Mouse (Mus musculus) adrenal gland, postnatal 10 days (tissue): ENCODE data around the gene Bri3. TPM values are rescaled to one million over a fixed set of nuclear protein-coding genes. Genes with fewer than 3 reads are reported as not detected.

ENCODE experiments used
- DNase-seq: peaks from one replicate; pipeline ENCODE4 v3.0.0; 2021; ENCODE audit warnings: mixed read lengths
- total RNA-seq, 2 experiments: library from RNA; stranded (reverse); gene quantifications; 2 replicates each; pipeline ENCODE4 v1.2.3; 2021

Gene Bri3
- total RNA-seq, 2 experiments from 2014 or later, result 116 to 124 TPM

GRCm38 (mm10) chr5:144431481-144431880 lies 187.2 kb downstream of the Bri3 start:
- no peak for DNase-seq

- DNase-seq, result peak; percentile 53
These were observed 195.2 kb downstream of the Bri3 start for GRCm38 (mm10) chr5:144439286-144440040.

GRCm38 (mm10) chr5:144441831-144442271 lies 197.6 kb downstream of the Bri3 start:
- peak; percentile 84 for DNase-seq

GRCm38 (mm10) chr5:144446475-144447225 lies 202.4 kb downstream of the Bri3 start:
- DNase-seq, result peak; percentile 7

GRCm38 (mm10) chr5:144447226-144447616 lies 203.0 kb downstream of the Bri3 start:
- DNase-seq, result no peak

- DNase-seq, result no peak
These were observed 203.7 kb downstream of the Bri3 start for GRCm38 (mm10) chr5:144447975-144448374.

GRCm38 (mm10) chr5:144452776-144453455 lies 208.7 kb downstream of the Bri3 start:
- no peak for DNase-seq

GRCm38 (mm10) chr5:144457623-144458287 lies 213.5 kb downstream of the Bri3 start:
- peak; percentile 69 for DNase-seq

- DNase-seq, result peak; percentile 23
These were observed 222.8 kb downstream of the Bri3 start for GRCm38 (mm10) chr5:144466987-144467386.

- DNase-seq, result no peak
These were observed 228.8 kb downstream of the Bri3 start for GRCm38 (mm10) chr5:144473056-144473455.

- no peak for DNase-seq
These were observed 235.5 kb downstream of the Bri3 start for GRCm38 (mm10) chr5:144479677-144480171.

GRCm38 (mm10) chr5:144483659-144484375 lies 239.6 kb downstream of the Bri3 start:
- DNase-seq, result no peak

GRCm38 (mm10) chr5:144491308-144491707 lies 247.1 kb downstream of the Bri3 start:
- DNase-seq, result peak; percentile 50

Other genes with a start within 250 kb of the Bri3 start
- gene Ccz1, start 229.6 kb upstream of the Bri3 start, total RNA-seq, result 10 to 100 TPM; 56.7 to 56.9 TPM
- not detected for gene Ocm, start 217.8 kb upstream of the Bri3 start, total RNA-seq
- 10 to 100 TPM; 21.9 to 24.4 TPM for gene Lmtk2, start 144.0 kb upstream of the Bri3 start, total RNA-seq
- gene Bhlha15, start 54.2 kb upstream of the Bri3 start, total RNA-seq, result under 1 TPM; 0.66 to 0.97 TPM
- gene Tecpr1, start 20.8 kb upstream of the Bri3 start, total RNA-seq, result 10 to 100 TPM; 56.9 to 67.2 TPM
- 1 to 10 TPM; 3.7 to 6.8 TPM for gene Baiap2l1, start 113.7 kb downstream of the Bri3 start, total RNA-seq